Mouse (Mus musculus): ENCODE data around the gene Stk32b. TPM values are rescaled to one million over a fixed set of nuclear protein-coding genes. Genes with fewer than 3 reads are reported as not detected.

The Stk32b gene
- polyA plus RNA-seq, 1 experiment from 2014 or later, result 0.48 TPM

DNA sequence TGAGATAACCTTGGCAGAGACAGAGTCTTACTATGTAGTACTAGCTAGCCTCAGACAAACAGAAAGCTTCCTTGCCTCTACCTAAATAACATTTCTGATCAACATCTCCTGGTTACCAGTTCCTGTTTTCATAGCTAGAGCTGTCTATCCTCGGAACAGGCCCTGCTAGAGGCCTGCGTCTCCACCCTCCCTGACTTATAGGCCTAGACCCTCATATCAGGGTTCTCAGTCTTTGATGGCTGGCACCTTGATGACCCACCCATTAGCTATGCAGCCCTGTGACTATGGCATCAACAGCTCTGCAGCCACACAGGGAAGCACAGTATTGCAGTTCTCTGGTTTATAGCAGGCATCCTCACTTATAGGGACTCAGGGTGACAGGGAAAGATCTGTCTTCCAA, 259.1 kb downstream of the Stk32b start:
- H3K4me3 ChIP-seq (replicated peaks; ENCODE audit: low read length), result no peak overlapping the region
- no peaks in the 10 kb centered on the region for H3K36me3 ChIP-seq (ENCODE audit: control insufficient read depth, insufficient read depth, low read length)
- no peak for ATAC-seq (ENCODE audit: insufficient read depth, low FRiP score)
- H3K4me2 ChIP-seq (ENCODE audit: low read depth, low read length), result no peak overlapping the region
- WGBS, result 85% methylated on average over 2 of the region's 2 CpGs
- H3K27ac ChIP-seq (ENCODE audit: low read length), result no peak overlapping the region
- H3K4me1 ChIP-seq (ENCODE audit: control insufficient read depth, insufficient read depth, low read length), result no peaks in the 10 kb centered on the region
- H3K9ac ChIP-seq (ENCODE audit: low read length), result no peak overlapping the region
- H3K27me3 ChIP-seq (ENCODE audit: control insufficient read depth, insufficient read depth, low read length), result no peaks in the 10 kb centered on the region
- H3K9me3 ChIP-seq (replicated peaks; ENCODE audit: control insufficient read depth, low read length), result no peaks in the 10 kb centered on the region

DNA sequence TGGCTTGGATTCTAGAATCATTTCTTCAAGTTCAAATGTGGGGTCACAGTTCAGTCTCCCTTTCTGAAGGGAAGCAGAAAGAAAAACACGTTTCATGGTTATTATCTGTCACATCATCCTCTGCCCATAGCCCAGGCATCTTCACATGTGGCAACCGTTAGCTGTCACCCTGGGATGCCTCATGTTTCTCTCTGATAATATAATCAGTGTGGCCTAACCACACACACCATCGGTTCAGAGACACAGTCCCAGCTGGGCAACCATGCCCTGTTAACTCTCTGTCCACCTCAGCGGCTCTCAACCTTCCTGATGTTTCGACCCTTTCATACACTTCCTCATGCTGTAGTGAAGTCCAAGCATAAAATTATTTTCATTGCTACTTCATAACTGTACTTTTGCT, 259.8 kb downstream of the Stk32b start:
- Histone ChIP-seq H3K4me3 (replicated peaks; ENCODE audit: low read length) (no peak overlapping the region), H3K9ac (ENCODE audit: low read length) (no peak overlapping the region), H3K27ac (ENCODE audit: low read length) (no peak overlapping the region), H3K36me3 (ENCODE audit: control insufficient read depth, insufficient read depth, low read length) (no peaks in the 10 kb centered on the region), H3K27me3 (ENCODE audit: control insufficient read depth, insufficient read depth, low read length) (no peaks in the 10 kb centered on the region), H3K4me2 (ENCODE audit: low read depth, low read length) (no peak overlapping the region), H3K4me1 (ENCODE audit: control insufficient read depth, insufficient read depth, low read length) (no peaks in the 10 kb centered on the region), H3K9me3 (replicated peaks; ENCODE audit: control insufficient read depth, low read length) (no peaks in the 10 kb centered on the region)
- WGBS, result 80% methylated on average over 5 of the region's 5 CpGs
- ATAC-seq (ENCODE audit: insufficient read depth, low FRiP score), result no peak

- 65% methylated on average over 2 of the region's 2 CpGs for whole genome bisulfite sequencing
- no peak for ATAC-seq (ENCODE audit: insufficient read depth, low FRiP score)
- no peaks in the 10 kb centered on the region for H3K4me1 ChIP-seq (ENCODE audit: control insufficient read depth, insufficient read depth, low read length)
- H3K27me3 ChIP-seq (ENCODE audit: control insufficient read depth, insufficient read depth, low read length), result no peaks in the 10 kb centered on the region
- H3K36me3 ChIP-seq (ENCODE audit: control insufficient read depth, insufficient read depth, low read length), result no peaks in the 10 kb centered on the region
- no peak overlapping the region for H3K4me3 ChIP-seq (replicated peaks; ENCODE audit: low read length)
- H3K27ac ChIP-seq (ENCODE audit: low read length), result no peak overlapping the region
- no peaks in the 10 kb centered on the region for H3K9me3 ChIP-seq (replicated peaks; ENCODE audit: control insufficient read depth, low read length)
- no peak overlapping the region for H3K4me2 ChIP-seq (ENCODE audit: low read depth, low read length)
- no peak overlapping the region for H3K9ac ChIP-seq (ENCODE audit: low read length)
These were observed 260.4 kb downstream of the Stk32b start for GRCm38 (mm10) chr5:37456590-37456989.

DNA sequence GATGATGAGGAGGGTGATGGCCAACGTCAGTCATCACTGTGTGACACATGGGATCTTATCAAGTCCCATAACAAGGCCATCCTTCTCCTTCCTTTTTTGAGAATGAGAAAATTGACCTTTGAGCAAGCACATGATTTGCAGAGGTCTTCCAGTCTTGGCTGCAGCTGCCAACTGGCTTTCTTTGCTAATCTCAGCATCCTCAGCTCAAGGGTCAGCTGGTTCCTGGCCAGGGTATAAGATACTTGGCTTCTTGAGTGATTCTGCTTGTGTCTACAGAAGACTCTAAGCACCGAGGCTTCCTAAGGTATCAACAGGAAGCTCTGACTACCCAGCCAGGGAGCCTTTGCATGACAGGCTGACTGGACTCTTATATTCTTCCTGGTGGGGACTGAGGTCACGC, 269.4 kb downstream of the Stk32b start:
- 85% methylated on average over 3 of the region's 3 CpGs for WGBS
- ATAC-seq (ENCODE audit: insufficient read depth, low FRiP score), result no peak

DNA sequence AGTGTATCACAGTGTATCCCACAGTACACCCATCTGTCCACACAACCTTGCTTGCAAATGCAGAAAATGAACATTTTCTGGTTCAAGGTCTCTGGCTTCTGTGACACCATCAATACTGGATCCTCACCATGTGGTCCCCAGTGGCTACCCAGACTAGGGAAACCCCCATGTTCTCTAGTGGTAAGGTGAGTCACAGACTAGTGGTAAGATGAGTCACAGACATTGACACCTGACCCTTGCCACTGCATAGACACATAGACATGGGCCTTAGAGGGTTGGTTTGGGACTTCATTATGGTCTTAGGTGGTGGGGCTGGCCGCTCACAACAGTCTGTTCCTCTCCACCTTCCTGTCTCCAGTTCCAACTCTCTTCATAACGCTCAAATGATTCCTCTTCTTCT, 274.2 kb downstream of the Stk32b start:
- no peak overlapping the region for H3K4me2 ChIP-seq (ENCODE audit: low read depth, low read length)
- no peak for ATAC-seq (ENCODE audit: insufficient read depth, low FRiP score)
- no peak overlapping the region for H3K4me3 ChIP-seq (replicated peaks; ENCODE audit: low read length)
- WGBS, result 77% methylated on average over 2 of the region's 2 CpGs
- no peak overlapping the region for H3K27ac ChIP-seq (ENCODE audit: low read length)
- no peaks in the 10 kb centered on the region for H3K4me1 ChIP-seq (ENCODE audit: control insufficient read depth, insufficient read depth, low read length)
- no peaks in the 10 kb centered on the region for H3K36me3 ChIP-seq (ENCODE audit: control insufficient read depth, insufficient read depth, low read length)
- no peaks in the 10 kb centered on the region for H3K27me3 ChIP-seq (ENCODE audit: control insufficient read depth, insufficient read depth, low read length)
- H3K9ac ChIP-seq (ENCODE audit: low read length), result no peak overlapping the region
- no peaks in the 10 kb centered on the region; the same call in 1 of the 2 replicates for H3K9me3 ChIP-seq (replicated peaks; ENCODE audit: control insufficient read depth, low read length)

More for the DNA sequence above, 269.4 kb downstream of the Stk32b start:
- Histone ChIP-seq H3K4me3 (replicated peaks; ENCODE audit: low read length) (no peak overlapping the region), H3K36me3 (ENCODE audit: control insufficient read depth, insufficient read depth, low read length) (no peaks in the 10 kb centered on the region), H3K4me2 (ENCODE audit: low read depth, low read length) (no peak overlapping the region), H3K4me1 (ENCODE audit: control insufficient read depth, insufficient read depth, low read length) (no peaks in the 10 kb centered on the region), H3K27me3 (ENCODE audit: control insufficient read depth, insufficient read depth, low read length) (no peaks in the 10 kb centered on the region), H3K9ac (ENCODE audit: low read length) (no peak overlapping the region), H3K9me3 (replicated peaks; ENCODE audit: control insufficient read depth, low read length) (no peaks in the 10 kb centered on the region; the same call in 1 of the 2 replicates), H3K27ac (ENCODE audit: low read length) (no peak overlapping the region)

GRCm38 (mm10) chr5:37435417-37435816, 281.6 kb downstream of the Stk32b start:
- no peak overlapping the region for H3K9ac ChIP-seq (ENCODE audit: low read length)
- WGBS, result 72% methylated on average over 3 of the region's 3 CpGs
- H3K4me1 ChIP-seq (ENCODE audit: control insufficient read depth, insufficient read depth, low read length), result no peaks in the 10 kb centered on the region
- ATAC-seq (ENCODE audit: insufficient read depth, low FRiP score), result no peak
- no peaks in the 10 kb centered on the region for H3K9me3 ChIP-seq (replicated peaks; ENCODE audit: control insufficient read depth, low read length)
- no peak overlapping the region for H3K4me2 ChIP-seq (ENCODE audit: low read depth, low read length)
- no peaks in the 10 kb centered on the region for H3K27me3 ChIP-seq (ENCODE audit: control insufficient read depth, insufficient read depth, low read length)
- no peak overlapping the region for H3K27ac ChIP-seq (ENCODE audit: low read length)
- no peak overlapping the region for H3K4me3 ChIP-seq (replicated peaks; ENCODE audit: low read length)
- no peaks in the 10 kb centered on the region for H3K36me3 ChIP-seq (ENCODE audit: control insufficient read depth, insufficient read depth, low read length)

DNA sequence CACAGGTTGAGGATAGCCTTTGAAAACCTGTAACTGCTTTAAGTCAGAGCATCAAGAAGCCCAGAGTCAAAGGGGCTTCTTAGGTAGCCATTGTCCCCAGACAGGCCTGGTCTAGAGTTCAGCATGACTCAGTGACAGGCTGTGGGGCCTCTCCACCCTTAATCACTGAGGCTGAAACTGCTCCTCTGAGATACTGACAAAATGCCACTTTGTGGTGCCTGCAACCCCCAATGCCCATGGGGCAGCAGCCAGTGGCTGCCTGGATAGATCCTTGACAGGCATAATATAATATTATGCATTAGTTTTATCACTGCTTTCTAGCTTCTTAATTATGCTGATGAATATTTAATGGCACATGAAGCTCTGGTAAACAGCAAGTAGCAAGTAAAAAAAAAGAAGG, 289.8 kb downstream of the Stk32b start:
- Histone ChIP-seq H3K4me1 (ENCODE audit: control insufficient read depth, insufficient read depth, low read length) (no peaks in the 10 kb centered on the region), H3K4me3 (replicated peaks; ENCODE audit: low read length) (no peak overlapping the region), H3K27me3 (ENCODE audit: control insufficient read depth, insufficient read depth, low read length) (no peaks in the 10 kb centered on the region), H3K9me3 (replicated peaks; ENCODE audit: control insufficient read depth, low read length) (no peaks in the 10 kb centered on the region), H3K9ac (ENCODE audit: low read length) (no peak overlapping the region), H3K4me2 (ENCODE audit: low read depth, low read length) (no peak overlapping the region), H3K27ac (ENCODE audit: low read length) (no peak overlapping the region), H3K36me3 (ENCODE audit: control insufficient read depth, insufficient read depth, low read length) (no peaks in the 10 kb centered on the region)
- no peak for ATAC-seq (ENCODE audit: insufficient read depth, low FRiP score)

GRCm38 (mm10) chr5:37419028-37419427, 297.9 kb downstream of the Stk32b start:
- Histone ChIP-seq H3K36me3 (ENCODE audit: control insufficient read depth, insufficient read depth, low read length) (no peaks in the 10 kb centered on the region), H3K4me2 (ENCODE audit: low read depth, low read length) (no peak overlapping the region), H3K4me3 (replicated peaks; ENCODE audit: low read length) (no peak overlapping the region), H3K27me3 (ENCODE audit: control insufficient read depth, insufficient read depth, low read length) (no peaks in the 10 kb centered on the region), H3K9ac (ENCODE audit: low read length) (no peak overlapping the region), H3K9me3 (replicated peaks; ENCODE audit: control insufficient read depth, low read length) (no peaks in the 10 kb centered on the region), H3K27ac (ENCODE audit: low read length) (no peak overlapping the region), H3K4me1 (ENCODE audit: control insufficient read depth, insufficient read depth, low read length) (no peaks in the 10 kb centered on the region)
- WGBS, result 86% methylated on average over 6 of the region's 6 CpGs
- ATAC-seq (ENCODE audit: insufficient read depth, low FRiP score), result no peak

Data from stomach, embryonic 16.5 days (tissue).